Mouse (Mus musculus): Measurements from ENCODE around the gene Cbfb.
A peak's percentile ranks its signal among the peaks of the same experiment; 100 is the strongest.
"Not testable (repeated sequence)": the region's sequence is repeated elsewhere in the genome, so short reads cannot be mapped to it uniquely, and the experiment has no call there.

Cbfb gene

GRCm38 (mm10) chr8:105178211-105178800, 7.8 kb downstream of the Cbfb start:
- DNase-seq (ENCODE audit: low spot score in 2 of 2) = no peak

GRCm38 (mm10) chr8:105182201-105182600, 11.7 kb downstream of the Cbfb start:
- no peak for DNase-seq (ENCODE audit: low spot score in 2 of 2)

GRCm38 (mm10) chr8:105186467-105187005, 16.1 kb downstream of the Cbfb start:
- DNase-seq (ENCODE audit: low spot score in 2 of 2) = no peak

- DNase-seq (ENCODE audit: low spot score in 2 of 2) = no peak
Measured at GRCm38 (mm10) chr8:105192182-105192581, 21.7 kb downstream of the Cbfb start.

GRCm38 (mm10) chr8:105205748-105206147, 35.3 kb downstream of the Cbfb start:
- DNase-seq (ENCODE audit: low spot score in 2 of 2) = no peak

- no peak for DNase-seq (ENCODE audit: low spot score in 2 of 2)
Measured at GRCm38 (mm10) chr8:105206766-105207275, 36.3 kb downstream of the Cbfb start.

- no peak for DNase-seq (ENCODE audit: low spot score in 2 of 2)
Measured at GRCm38 (mm10) chr8:105207675-105208273, 37.3 kb downstream of the Cbfb start.

GRCm38 (mm10) chr8:105209153-105210110, 39.0 kb downstream of the Cbfb start:
- DNase-seq (ENCODE audit: low spot score in 2 of 2) = no peak

GRCm38 (mm10) chr8:105214104-105214503, 43.6 kb downstream of the Cbfb start:
- DNase-seq (ENCODE audit: low spot score in 2 of 2) = no peak

GRCm38 (mm10) chr8:105217926-105218522, 47.5 kb downstream of the Cbfb start:
- peak in 1 of 2 experiments; percentile 7 for DNase-seq (ENCODE audit: low spot score in 2 of 2)

- no peak for DNase-seq (ENCODE audit: low spot score in 2 of 2)
Measured at GRCm38 (mm10) chr8:105223850-105224249, 53.4 kb downstream of the Cbfb start.

GRCm38 (mm10) chr8:105224413-105225271, 54.2 kb downstream of the Cbfb start, which contains the start of gene D230025D16Rik:
Gene D230025D16Rik (plus strand): TSS chr8:105225145.
- peak; percentile 79 to 94 for DNase-seq (ENCODE audit: low spot score in 2 of 2)

- no peak for DNase-seq (ENCODE audit: low spot score in 2 of 2)
Measured at GRCm38 (mm10) chr8:105225272-105225593, 54.8 kb downstream of the Cbfb start.

- no peak for DNase-seq (ENCODE audit: low spot score in 2 of 2)
Measured at GRCm38 (mm10) chr8:105225917-105226316, 55.4 kb downstream of the Cbfb start.

GRCm38 (mm10) chr8:105231503-105232320, 61.2 kb downstream of the Cbfb start:
- DNase-seq (ENCODE audit: low spot score in 2 of 2) = no peak

GRCm38 (mm10) chr8:105232321-105232693, 61.8 kb downstream of the Cbfb start:
- not testable (repeated sequence) for DNase-seq (ENCODE audit: low spot score in 2 of 2)

- no peak for DNase-seq (ENCODE audit: low spot score in 2 of 2)
Measured at GRCm38 (mm10) chr8:105233126-105233935, 62.9 kb downstream of the Cbfb start.

- DNase-seq (ENCODE audit: low spot score in 2 of 2) = no peak
Measured at GRCm38 (mm10) chr8:105235206-105235605, 64.7 kb downstream of the Cbfb start.

Measured in left cerebral cortex, adult 9 months (tissue).